Mouse (Mus musculus): ENCODE data around the gene Dbx1.

Gene Dbx1

DNA sequence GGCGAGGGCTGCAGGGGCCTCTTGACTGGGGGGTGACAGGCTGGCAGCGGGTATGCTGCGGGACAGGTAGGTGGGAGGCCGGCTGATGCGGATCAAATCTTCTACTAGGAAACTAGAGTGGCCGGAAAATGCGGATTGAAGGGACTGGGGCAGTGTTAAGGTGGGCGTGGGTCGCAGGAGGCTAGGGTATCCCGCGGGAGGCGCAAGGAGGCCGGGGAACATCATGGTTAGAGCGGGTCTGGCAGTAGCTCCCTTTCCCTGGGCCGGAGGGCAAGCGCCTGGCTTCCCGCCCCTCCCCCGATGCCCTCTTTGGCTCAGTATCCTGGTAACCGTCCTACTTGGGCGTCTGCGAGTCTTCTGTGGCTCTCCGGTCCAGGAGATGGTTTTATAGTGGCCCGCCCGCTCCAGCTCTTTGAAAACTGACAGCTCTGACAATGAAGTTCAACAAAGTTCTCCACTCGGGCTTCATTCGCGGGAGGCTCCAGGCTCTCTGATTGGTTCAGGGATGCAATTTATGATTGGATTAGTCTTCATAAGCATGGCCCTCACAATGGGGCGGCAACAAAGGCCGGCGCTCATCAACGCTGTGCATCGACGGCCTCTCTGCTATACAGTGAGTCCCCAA is at the start of gene Dbx1:
Gene Dbx1 (minus strand): TSS at position 359 of the 625 bp plus-strand sequence.
- DNase-seq: no peak

DNA sequence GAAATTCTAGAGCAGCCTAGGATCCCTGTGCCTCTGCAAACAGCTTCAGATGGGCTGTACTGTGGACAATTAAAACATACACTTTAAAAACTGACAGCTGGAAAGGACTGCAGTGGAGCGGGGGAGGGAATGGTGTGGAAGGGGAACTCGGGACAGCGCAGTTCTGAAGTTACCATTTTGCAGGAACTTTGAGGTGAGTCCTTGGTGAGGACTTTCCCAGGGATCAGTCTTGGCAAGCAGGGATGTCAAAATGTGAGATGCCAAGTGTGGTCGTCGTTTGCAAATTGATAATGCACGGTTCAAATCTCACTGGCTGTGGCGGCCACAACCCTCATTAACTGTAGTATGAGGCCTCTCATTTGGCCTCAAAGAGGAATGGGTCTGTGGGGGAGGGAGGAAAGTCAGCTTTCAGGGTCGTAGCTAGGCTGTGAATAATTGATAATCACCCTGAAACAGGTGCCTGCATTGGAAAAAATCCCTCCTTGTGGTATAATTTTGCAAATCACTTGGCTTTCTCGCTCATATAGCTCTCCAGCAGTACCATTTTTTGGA is 42.3 kb upstream of the Dbx1 start:
- DNase-seq: no peak

DNA sequence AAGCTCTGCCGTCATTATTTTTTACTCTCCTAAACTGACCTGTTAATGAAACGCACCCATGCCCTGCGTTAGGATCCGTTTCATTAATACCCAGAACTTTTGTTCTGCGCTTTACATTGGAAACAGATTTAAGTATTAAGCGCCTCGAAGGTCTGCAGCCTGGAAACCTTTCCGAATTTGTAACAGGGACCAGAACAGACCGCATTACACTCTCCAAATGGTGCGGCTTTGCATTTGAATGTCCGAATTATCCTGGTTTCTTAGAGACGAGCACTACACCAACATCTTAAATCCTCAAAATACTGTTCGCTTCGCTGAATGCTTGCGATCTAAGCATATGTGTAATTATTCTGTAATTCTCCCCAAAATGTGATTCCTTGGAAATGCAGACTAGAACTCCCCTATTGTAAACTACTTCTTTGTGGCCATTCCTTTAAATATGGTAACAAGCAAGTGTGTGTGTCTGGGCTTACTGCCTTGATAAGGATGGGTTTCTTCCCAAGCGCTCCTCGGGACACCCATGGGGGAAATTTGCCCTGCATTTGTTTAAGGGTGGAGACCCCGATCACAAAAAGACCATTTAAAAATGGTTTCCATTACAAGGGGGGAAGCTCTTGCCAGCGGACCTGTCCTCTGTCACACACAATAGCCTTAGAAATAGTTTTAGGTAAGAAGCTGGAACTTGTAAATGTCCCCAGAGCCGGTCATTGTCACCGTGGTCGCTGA is 41.6 kb upstream of the Dbx1 start:
- no peak for DNase-seq

DNA sequence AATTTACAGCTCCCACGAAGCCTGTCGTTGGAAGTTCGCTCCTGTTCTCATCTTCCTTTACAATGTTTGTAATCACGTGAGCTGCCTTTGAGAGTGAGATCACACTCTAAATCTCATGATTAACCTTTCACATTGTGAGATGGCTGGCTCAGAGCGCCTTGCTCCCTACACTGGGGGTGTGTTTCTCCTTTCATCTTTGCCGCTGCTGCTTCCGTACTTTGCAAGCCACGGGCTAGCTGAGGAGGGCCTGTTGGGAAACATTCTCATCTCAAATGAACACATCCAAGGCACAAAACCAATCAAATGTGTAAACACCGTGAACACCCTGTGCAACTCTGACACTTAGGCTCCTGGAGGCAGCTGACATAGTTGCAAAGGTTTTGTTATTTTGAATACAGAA is 40.5 kb upstream of the Dbx1 start:
- no peak for DNase-seq

DNA sequence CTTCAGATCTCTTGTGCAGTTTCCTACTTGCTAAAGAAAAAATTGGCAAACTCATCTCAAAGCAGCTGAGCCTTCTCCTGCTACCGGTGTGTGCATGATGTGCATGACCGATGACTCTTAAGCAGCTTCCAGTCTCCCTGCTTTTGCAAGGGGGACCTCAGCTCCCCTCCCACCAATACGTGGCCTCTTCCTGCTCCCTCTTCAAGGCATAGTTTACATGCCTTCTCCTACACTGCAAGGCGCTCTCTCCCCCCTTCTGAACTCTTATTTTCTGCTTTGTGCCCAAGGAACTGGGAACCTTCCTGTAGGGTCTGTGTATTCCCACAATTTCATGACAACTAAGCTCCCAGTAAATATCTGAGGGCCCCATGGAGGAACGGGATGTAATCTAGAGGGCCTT is 40.0 kb upstream of the Dbx1 start:
- no peak for DNase-seq

DNA sequence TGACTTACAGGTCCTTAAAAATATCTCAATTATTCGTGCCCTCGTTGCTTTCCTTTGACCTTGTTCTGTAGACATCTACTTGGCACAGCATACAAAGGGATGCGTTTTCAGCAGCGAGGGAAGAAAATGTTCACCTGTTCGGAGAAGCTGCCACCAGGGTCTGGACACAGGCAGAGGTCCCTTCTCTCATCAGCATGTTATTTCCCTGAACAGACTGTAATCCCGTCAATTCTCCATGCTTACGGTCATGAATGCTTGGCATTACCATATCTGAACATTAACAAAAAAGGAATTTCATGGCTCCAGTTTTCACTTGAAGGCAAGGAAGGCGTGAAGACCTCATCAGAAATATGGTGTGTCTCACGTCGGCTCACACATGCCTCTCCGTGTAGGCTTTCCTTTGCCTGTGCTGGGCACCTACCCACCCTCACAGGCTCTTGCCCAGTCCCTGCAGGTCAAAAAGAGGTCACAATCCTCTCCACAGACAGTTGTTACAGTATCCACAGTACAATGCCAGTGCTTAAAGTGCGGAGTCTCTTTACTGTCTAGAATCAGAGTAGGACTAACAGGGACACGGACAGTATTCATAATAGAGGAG is 31.7 kb upstream of the Dbx1 start:
- DNase-seq: no peak

DNA sequence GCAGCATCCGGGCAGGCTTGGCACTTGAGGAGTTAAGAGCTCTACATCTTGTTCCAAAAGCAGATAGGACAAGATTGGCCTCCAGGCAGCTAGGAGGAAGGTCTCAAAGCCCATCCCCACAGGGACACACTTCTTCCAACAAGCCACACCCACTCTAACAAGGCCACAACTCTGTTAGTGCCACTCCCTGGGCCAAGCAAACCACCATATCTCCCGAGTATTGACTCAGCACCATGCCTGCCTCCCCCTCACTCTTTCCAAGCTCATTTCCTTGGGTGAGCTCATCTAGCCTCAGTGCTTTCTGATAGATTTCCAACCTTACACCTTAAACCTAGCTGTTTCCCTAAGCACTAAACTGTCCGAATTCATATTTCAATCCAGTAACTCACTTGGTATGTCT is 26.9 kb upstream of the Dbx1 start:
- no peak for DNase-seq

DNA sequence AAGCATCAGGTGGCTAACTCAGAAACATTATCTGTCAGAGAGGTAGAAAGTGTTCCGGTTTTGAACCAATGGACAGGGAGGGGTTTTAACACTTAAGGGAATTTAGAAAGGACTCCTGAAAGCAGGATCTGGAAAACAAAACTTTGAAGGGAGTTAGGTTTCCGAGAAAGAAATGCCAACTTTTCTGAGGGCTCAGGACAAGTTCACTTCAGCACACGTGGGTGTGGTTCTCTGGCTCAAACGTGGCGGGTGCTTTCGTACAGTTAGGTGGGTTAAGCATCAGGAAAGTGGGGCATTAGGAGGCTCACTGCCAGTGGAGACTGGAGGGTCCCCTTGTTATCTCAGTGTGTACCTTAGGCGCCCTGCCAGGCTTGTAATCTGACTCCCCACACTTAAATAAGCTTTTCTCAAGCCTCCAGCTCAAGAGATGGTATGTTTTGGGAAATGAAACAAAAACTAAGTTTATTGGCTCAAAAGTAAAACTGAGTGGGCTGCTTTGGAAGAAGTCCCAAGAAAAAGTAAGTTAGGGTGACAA is 25.9 kb upstream of the Dbx1 start:
- no peak for DNase-seq

DNA sequence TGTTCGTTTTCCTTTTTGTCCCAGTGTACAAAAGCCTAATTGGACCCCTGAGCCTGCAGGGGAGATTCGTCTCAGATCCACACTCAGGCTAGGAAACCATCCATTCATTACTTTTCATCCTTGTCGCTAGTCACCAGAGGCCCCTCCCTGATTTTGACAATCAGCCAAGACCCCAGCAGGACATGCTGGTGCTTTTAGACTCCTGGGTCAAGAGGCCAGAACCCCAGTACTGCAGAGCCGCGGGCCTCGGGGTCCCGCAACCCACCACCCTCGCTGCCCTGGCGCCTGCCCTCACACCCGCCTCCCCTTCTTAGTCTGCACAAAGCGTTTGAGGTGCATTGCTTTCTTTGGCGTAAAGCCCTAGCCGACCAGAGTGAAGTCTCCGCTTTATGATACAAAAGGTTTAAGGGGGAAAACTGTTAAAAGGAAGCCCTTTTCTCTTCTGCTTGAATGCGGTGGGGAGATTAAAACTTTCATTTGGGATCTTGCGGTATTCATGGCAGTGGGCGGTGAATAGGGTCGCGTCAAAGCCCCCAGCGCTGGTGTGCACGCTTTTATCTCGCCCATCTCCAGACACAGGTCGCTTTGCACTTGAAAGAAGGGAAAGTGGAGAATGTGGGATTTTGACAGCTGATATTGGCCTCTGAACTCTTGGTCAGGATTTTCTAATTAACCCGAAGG is 25.3 kb upstream of the Dbx1 start:
- DNase-seq: no peak

DNA sequence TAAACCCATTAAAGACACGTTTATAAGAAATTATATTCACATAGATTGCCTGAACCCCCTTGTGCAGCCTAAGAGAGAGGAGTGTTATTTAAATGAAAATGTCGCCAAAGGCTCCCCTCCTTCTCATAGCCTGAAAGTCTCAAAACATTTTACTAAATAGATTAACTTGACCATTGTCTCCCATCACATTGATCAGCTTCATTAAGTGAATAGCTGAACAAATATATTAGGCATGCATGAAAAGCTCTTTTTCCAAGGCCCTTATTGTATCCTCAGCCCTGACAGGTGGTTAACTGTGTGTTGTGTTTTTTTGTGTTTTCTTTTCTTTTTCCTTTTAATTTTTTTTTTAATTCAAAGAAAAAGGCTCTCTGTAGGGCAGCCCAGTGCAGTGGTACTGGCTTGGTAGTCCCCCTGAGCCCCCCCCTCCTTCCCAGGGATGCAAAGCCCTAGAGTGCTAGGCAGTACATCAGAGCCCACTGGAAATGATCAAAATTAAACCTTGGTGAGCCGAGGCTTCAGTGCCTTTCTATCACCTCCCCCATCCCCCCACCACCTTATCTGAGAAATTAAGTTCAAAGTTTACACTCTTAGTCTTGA is 4.2 kb upstream of the Dbx1 start:
- DNase-seq: no peak

DNA sequence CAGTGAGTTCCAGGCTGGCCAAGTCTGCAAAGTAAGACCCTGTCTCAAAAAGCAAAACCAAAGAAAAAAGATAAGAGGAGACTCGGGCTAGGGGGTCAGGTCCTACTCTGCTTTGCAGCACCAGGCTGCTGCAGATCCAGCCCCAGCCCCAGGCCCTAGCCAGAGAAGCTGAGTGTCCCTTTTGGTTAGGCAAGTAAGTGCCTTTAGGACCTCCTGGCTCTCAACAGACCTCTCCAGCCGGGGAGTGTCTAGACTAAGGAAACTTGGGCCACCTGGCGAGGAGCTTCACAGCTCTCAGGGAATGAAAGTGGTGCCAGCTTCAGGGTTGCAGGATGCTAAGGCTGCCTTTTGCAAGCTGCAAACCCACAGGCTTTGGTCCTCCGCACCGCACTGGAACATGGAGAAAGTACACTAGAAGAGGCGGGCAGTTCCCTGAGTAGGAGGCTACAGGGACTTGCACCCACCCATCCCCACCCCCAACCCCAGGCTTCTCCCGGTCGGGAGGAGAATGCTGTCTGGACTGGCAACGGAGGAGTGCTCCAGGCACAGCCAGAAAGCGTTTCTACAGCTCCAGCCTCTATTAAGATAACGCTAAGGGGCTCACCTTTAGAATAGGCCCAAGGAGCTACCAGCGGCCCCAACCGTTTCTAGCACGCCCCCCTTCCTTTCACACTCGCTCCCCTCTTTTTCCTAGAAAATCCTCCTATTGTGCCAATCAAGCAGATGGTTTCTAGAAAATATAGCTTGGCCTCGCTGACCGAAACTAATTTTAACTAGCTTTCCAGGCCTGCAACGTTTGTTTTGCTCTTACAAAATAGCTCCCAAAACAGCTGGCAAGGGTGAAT is 3.4 kb upstream of the Dbx1 start:
- DNase-seq: no peak

DNA sequence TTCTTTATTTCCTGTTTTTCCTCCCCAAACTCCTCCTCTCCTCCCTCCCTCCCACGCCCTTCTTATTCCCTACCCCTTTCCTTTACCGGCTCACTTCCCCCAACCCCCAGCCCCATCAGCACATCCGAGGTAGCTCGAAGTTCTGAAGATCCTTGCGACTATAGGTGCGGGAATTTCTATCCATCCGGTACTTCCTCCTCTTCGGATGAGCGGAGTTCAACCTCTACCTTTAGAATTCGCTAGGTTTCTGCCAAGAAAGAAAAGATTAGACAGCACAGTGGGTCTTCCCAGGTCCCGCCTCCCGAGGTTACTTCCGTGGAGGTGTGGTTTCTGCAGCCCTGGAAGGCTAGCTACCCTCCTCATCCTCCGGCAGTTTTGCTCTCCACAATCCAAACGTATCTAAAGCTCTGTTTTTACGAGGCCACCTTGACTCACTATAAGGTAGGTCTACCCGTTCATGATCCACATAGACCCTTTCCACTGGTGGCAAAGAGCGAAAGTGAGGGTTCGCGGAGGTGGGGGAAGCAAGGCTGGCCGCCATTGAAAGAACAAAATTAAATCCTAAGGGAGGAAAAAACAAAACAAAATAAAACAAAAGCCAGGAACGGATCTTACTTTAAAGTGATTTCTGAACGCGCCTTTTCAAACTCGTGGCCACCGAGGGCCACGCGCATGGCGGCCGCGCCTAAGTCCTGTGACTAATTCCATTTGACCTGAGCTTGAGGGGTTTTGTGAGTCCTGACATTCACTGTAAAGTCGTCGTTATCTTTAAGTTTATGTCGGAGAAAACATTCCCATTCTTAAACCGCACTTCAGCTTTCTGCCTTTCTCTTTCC is 2.5 kb upstream of the Dbx1 start:
- no peak for DNase-seq

DNA sequence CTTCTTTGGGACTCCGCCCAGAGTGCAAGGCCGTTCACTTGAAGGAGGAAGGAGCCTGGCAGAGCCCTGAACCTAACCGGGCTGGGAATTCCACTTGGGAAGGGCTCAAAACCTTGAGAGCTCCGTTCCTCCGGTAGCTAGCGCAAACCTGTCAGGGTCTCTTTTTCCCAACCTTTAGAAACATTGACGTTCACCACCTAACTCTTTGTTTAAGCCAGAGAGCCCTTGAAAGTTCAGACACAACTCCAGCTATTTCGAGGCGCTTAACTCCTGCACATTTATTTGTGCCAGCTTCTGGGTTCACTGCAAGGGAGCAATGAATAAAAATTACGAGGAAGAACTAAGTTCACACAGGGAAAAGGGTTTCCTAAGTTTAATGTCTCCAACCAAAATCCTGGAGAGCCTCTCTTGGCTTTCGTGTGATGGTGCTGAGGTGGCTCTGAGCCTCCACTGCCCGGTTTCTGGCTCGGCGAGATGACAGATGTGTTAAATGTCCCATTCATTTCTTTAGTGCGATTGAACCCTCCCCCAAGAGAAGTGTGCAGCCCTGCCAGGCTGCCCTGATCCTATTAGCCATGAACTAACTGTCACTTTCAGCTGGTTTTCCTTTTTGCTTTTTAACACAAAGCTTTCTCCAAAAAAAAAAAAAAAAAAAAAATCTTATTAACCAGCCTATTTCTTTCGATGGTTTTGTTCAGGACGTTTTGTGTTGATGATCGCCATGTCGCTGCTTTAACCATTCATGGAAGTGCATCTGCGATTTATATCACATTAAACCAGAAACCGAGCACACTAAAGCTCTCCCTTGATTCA is 1.4 kb upstream of the Dbx1 start:
- DNase-seq: no peak

DNA sequence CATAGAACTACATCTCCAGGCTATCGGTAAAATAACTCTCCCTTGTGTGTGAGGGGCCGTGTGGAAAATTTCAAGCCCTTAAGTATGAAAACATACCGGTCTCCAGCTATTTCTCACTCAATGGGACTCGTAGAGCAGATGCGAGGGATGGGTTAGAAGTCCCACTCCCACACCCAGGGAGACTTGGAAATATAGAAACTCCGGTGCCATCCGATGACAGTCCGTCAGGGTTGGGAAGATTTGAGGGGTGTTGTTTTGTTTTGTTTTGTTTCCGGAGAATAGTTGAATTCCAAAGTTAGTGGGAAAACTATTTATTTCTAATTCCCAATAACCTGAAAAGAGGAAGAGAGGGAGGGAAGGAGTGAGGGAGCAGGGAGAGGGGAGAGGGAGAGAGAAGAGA is 632 bp upstream of the Dbx1 start:
- no peak for DNase-seq

DNA sequence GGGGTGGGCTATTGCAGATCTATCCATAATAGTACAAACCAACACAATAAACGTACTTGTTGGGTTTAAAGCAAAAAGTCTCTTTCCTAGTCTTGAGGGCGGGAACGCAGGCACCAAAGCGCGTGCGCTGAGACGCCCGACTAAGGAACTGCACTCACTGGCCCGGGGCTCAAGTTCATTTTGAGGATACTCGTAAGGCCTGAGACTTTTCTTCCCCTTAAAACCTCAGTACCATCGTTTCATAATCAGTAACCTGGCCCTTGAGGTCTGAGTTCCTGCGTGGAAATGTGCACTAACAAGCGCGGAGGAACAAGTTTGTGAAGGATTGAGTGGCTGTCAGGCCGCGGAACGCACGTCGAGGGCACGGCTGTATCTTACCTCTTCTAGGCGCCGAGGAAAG is 678 bp downstream of the Dbx1 start:
- no peak for DNase-seq

DNA sequence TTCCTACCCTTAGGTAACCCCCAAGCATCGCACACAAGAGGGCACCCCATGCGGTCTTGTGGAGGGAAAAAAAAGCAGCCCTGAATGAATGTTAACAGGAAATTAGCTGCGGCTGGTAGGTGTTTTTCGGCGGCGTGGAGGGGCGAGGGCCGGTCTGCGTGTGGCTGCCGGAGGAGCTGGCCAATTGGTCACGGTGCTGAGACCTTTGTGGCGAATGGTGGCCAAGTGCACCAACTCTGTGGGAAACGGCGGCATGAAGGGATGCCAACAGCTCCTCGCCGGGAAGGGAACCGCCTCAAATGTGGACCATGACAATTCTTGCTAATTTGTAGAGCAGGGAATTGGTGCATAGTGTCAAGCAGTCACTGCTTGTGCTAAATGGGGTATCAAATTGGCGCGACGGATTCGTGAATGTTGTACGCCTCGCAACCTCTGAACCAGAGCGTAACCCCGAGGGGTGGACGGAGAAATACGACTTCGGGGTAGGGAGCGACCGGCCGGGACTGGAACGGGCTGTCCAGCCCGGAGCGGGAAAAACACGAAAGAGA is 1.5 kb downstream of the Dbx1 start:
- no peak for DNase-seq

DNA sequence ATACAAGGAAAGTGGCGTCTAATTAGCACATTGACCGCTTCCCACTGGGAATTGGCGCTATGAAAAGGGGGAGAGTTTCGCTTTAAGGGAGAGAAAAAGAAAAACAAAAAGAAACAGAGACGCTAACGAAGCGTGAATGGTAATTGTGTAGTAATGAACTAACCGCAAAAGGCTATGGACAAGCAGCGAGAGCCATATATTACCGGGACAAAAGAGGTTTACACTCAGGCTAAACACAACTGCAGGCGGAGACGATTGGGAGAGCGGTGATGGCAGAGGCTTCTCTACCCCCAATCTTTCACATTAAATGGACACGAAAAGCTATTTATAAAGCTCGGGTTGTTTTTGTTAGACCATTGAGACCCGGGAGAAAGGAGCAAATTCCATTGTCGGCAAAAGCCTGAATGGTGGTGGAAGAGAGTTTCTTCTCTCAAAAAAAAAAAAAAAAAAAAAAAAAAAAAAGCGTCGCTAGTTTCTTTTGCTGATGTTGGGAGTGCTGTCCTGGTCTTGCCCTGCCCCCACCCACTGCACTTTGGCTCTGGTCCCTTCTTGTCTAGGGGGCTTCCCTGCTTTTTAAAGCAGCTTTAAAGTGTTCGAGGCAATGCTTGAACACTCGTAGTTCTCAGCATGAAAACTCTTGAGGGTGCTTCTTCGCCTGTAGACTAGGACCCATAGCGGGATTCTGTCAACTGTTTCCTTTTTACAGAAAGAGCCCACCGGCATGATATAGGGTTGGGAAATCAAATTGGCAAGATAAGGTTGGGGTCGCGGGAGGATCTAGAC is 2.2 kb downstream of the Dbx1 start:
- no peak for DNase-seq

DNA sequence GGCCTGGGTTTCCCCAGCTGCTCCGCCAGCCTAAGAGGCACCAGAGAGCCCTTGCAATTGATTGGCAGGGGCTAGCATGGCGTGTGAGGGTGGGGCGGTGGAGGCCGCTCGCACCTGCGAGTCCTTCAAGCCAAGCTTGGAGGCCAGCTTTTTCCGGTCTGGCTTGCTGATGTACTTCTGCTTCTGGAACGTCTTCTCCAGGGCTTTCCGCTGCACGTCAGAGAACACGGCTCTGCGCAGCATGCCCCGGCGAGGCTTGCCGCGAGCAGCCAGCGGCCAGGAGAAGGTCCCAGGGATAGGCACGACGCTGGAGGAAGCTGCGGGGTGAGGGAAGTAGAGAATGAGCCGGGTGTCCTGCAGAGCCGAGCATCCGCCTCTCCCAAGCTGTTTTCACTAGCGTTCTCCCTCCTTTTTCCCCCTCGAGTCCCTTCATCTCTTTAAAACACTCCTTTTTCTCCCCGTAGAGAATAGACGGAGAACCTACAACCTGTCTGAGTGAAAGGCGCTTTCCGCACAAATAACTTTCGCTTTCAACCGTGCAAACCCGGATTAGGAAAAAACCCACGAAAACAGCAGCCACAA is 3.2 kb downstream of the Dbx1 start:
- DNase-seq: peak; percentile 42

DNA sequence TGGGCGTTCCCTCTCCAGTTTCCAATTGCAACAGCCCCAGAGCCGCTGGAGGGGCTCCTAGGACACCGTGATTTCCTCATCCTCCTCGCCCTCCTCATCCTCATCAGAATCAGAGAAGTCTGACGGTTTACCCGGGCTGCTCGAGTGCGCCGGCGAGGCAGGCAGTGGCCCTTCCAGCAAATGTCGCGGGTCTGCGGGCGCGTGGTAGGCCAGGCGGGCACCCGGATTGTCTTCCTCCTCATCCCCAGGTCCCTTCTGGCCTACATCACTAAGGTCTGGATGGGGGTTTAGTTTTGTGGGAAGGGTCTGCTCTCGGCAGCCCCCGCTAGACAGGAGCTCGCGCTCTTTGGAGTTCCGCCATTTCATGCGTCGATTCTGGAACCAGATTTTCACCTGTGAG is 4.3 kb downstream of the Dbx1 start:
- DNase-seq: no peak

All from lung, postnatal 36 days (tissue).